ENCODE assay signal across 19 mouse cellular contexts in genomic region chr5:66013999-66014398, GRCm38 (mm10). TPM values are rescaled to one million over a fixed set of nuclear protein-coding genes. Genes with fewer than 3 reads are reported as not detected.
A peak's percentile ranks its signal among the peaks of the same experiment; 100 is the strongest.
DNase-seq lines count a peak whose midpoint lies in the region; ATAC-seq and TF ChIP-seq lines count a peak whose summit lies in the region.
"Had no signal": no experiment of that assay in that cellular context is flagged by ENCODE, and none has a peak within 500 bp of the region (broad histone marks: within the 10 kb centered on the region; RNA-seq: fewer than 3 reads in every experiment).

No protein-coding gene starts in this region.

- no peaks in the 10 kb centered on the region for H3K36me3 ChIP-seq in intestine, embryonic 15.5 days
- no peaks in the 10 kb centered on the region for H3K36me3 ChIP-seq in kidney, postnatal 0 days (ENCODE audit: insufficient read depth, low read length)
- 0 out of 2 replicates have a peak, but pooled peaks cover 4% of the 10 kb centered on the region for H3K36me3 ChIP-seq in stomach, embryonic 16.5 days (ENCODE audit: control insufficient read depth, insufficient read depth, low read length)
- H3K36me3 ChIP-seq: heart, embryonic 10.5 days; hindbrain, embryonic 15.5 days; limb, embryonic 12.5 days had no signal

- H3K4me2 ChIP-seq in intestine, embryonic 15.5 days (replicated peaks) = no peak overlapping the region
- H3K4me2 ChIP-seq in kidney, postnatal 0 days (ENCODE audit: low read length) = no peak overlapping the region
- H3K4me2 ChIP-seq in stomach, embryonic 16.5 days (ENCODE audit: low read depth, low read length) = no peak overlapping the region
- H3K4me2 ChIP-seq: hindbrain, embryonic 15.5 days; limb, embryonic 12.5 days; lung, embryonic 14.5 days had no signal

- no peaks in the 10 kb centered on the region for H3K27me3 ChIP-seq in intestine, embryonic 15.5 days (replicated peaks)
- H3K27me3 ChIP-seq in kidney, postnatal 0 days (ENCODE audit: insufficient read depth, low read length) = no peaks in the 10 kb centered on the region
- H3K27me3 ChIP-seq in stomach, embryonic 16.5 days (ENCODE audit: control insufficient read depth, insufficient read depth, low read length) = no peaks in the 10 kb centered on the region
- H3K27me3 ChIP-seq: hindbrain, embryonic 15.5 days; limb, embryonic 12.5 days had no signal

- no peaks in the 10 kb centered on the region for H3K9me3 ChIP-seq in intestine, embryonic 15.5 days
- H3K9me3 ChIP-seq in kidney, postnatal 0 days (replicated peaks; ENCODE audit: low read length) = no peaks in the 10 kb centered on the region
- H3K9me3 ChIP-seq in stomach, embryonic 16.5 days (replicated peaks; ENCODE audit: control insufficient read depth, low read length) = no peaks in the 10 kb centered on the region
- H3K9me3 ChIP-seq: heart, embryonic 10.5 days; hindbrain, embryonic 15.5 days; limb, embryonic 12.5 days; megakaryocyte, embryonic 14.5 days had no signal

- H3K4me3 ChIP-seq in intestine, embryonic 15.5 days (replicated peaks) = no peak overlapping the region
- H3K4me3 ChIP-seq in kidney, postnatal 0 days (replicated peaks; ENCODE audit: low read depth, low read length) = no peak overlapping the region
- H3K4me3 ChIP-seq in stomach, embryonic 16.5 days (replicated peaks; ENCODE audit: low read length) = no peak overlapping the region
- H3K4me3 ChIP-seq: heart, embryonic 10.5 days; hindbrain, embryonic 15.5 days; layer of hippocampus, adult 2 months; limb, embryonic 12.5 days; megakaryocyte, embryonic 14.5 days had no signal

- H3K27ac ChIP-seq in intestine, embryonic 15.5 days = no peak overlapping the region
- H3K27ac ChIP-seq in kidney, postnatal 0 days = peak overlapping the region; percentile 72
- H3K27ac ChIP-seq in stomach, embryonic 16.5 days (ENCODE audit: low read length) = peak overlapping the region; percentile 4; the same call in 1 of the 2 replicates
- H3K27ac ChIP-seq: heart, embryonic 10.5 days; hindbrain, embryonic 15.5 days; layer of hippocampus, adult 2 months; limb, embryonic 12.5 days had no signal

- TF ChIP-seq CTCF in kidney, postnatal 0 days (IDR thresholded peaks at IDR 0.05; ENCODE audit: low read depth) = no peak

- H3K4me1 ChIP-seq in intestine, embryonic 15.5 days (replicated peaks) = peaks cover 3% of the 10 kb centered on the region; the same call in 1 of the 2 replicates
- no peaks in the 10 kb centered on the region for H3K4me1 ChIP-seq in kidney, postnatal 0 days (replicated peaks; ENCODE audit: insufficient read depth, low read length)
- H3K4me1 ChIP-seq in stomach, embryonic 16.5 days (ENCODE audit: control insufficient read depth, insufficient read depth, low read length) = no peaks in the 10 kb centered on the region; the same call in 1 of the 2 replicates
- H3K4me1 ChIP-seq: heart, embryonic 10.5 days; hindbrain, embryonic 15.5 days; limb, embryonic 12.5 days had no signal

- whole genome bisulfite sequencing in intestine, embryonic 15.5 days = 61% methylated on average over 3 of the region's 3 CpGs
- WGBS in kidney, postnatal 0 days = 60% methylated on average over 3 of the region's 3 CpGs
- 53% methylated on average over 3 of the region's 3 CpGs for WGBS in stomach, embryonic 16.5 days

- peak; percentile 65 for DNase-seq in kidney, adult 11 months
- DNase-seq in kidney, postnatal 4 days = no peak
- peak; percentile 43 for DNase-seq in kidney, postnatal 0 days (ENCODE audit: low spot score)
- no peak for DNase-seq in layer of hippocampus, postnatal 36 days
- DNase-seq in gastrocnemius, postnatal 4 days (ENCODE audit: low spot score in 2 of 2) = no peak
- DNase-seq in urinary bladder, postnatal 14 days (ENCODE audit: low spot score) = no peak
- DNase-seq: cerebellum, adult 11-12 months; heart, postnatal 14 days; lung, embryonic 14.5 days had no signal

- no peak overlapping the region for H3K9ac ChIP-seq in intestine, embryonic 15.5 days
- no peak overlapping the region for H3K9ac ChIP-seq in kidney, postnatal 0 days (ENCODE audit: low read depth, low read length)
- H3K9ac ChIP-seq in stomach, embryonic 16.5 days (ENCODE audit: low read length) = no peak overlapping the region
- H3K9ac ChIP-seq: hindbrain, embryonic 15.5 days; limb, embryonic 12.5 days; lung, embryonic 14.5 days had no signal

- peak; percentile 87 for ATAC-seq in intestine, embryonic 15.5 days
- peak; percentile 81 for ATAC-seq in kidney, postnatal 0 days (replicated peaks; ENCODE audit: low FRiP score, low read depth)
- ATAC-seq in stomach, embryonic 16.5 days (ENCODE audit: insufficient read depth, low FRiP score) = peak; percentile 74; the same call in 1 of the 2 replicates
- ATAC-seq: midbrain, embryonic 16.5 days had no signal

RNA-seq across cellular contexts. Expression of gene 9130230L23Rik, which starts 9.9 kb away (rescaled TPM):
- polyA plus RNA-seq in intestine, embryonic 15.5 days (2015; fragmentation: Nextera tagmentation; extraction: Ambion mirVana) = 1.6 and 2.4 TPM in 2 replicates
- polyA plus RNA-seq in kidney, postnatal 0 days (2015; fragmentation: Nextera tagmentation; extraction: Ambion mirVana) = 0.33 and 0.47 TPM in 2 replicates
- polyA plus RNA-seq in stomach, embryonic 16.5 days (2015; fragmentation: Nextera tagmentation; extraction: Ambion mirVana) = 1.9 and 2.6 TPM in 2 replicates
- not detected for total RNA-seq in layer of hippocampus, postnatal 36 days (2021)
- under 1 TPM; 0.73 to 0.96 TPM for total RNA-seq in gastrocnemius, postnatal 4 days (2021)
- total RNA-seq: gastrocnemius, adult 18-20 months; heart, postnatal 14 days; layer of hippocampus, adult 2 months; left cerebral cortex, adult 8-10 months had no signal
- polyA plus RNA-seq: hindbrain, embryonic 15.5 days; limb, embryonic 12.5 days; midbrain, embryonic 16.5 days had no signal

Comparison
In these comparisons a context has a peak if more than half of its experiments do, and no peak if none do; other contexts are left out.
1. DNase-seq: peak in kidney, adult 11 months (single experiment) and kidney, postnatal 0 days (single experiment); none in kidney, postnatal 4 days (0 of 2), layer of hippocampus, postnatal 36 days (0 of 2), gastrocnemius, postnatal 4 days (0 of 2) and urinary bladder, postnatal 14 days (single experiment).
2. Peak in every context shown above with its lines, with median percentiles within 50 percentile points of each other: ATAC-seq.